Mouse (Mus musculus) kidney, postnatal 10 days (tissue): Measurements from ENCODE around the gene Cln5.

Experiments
- DNase-seq: peaks from one replicate; pipeline ENCODE4 v3.0.0; 2021; ENCODE audit warnings: mixed read lengths

Gene Cln5

DNA sequence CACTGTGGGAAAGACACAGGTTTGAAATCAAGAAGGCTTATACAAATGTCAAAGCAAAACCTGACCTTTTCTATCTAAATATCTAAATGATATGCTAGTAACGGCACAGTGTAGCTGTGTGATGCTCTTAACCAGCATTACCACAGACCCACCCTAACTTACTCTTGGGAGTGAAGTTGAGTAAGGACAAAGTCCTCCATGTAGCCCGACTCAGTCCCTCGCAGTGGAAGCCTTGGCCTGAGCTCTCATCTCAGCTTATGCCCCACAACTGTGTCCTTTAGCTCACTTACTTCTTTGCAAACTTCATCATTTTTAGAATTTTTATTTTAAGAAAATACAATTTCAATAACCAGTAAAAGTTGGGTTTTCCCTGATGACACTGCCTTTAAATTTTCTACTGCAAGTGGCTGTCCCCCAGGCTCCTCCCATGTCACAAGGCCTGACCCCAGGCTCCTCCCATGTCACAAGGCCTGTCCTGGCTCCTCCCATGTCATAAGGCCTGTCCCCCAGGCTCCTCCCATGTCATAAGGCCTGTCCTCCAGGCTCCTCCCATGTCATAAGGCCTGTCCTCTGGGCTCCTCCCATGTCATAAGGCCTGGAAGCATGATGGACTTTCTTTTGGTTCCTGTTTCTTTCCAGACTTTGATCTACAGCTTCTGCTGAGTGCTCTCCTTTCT is 45.1 kb downstream of the Cln5 start:
- no peak for DNase-seq

DNA sequence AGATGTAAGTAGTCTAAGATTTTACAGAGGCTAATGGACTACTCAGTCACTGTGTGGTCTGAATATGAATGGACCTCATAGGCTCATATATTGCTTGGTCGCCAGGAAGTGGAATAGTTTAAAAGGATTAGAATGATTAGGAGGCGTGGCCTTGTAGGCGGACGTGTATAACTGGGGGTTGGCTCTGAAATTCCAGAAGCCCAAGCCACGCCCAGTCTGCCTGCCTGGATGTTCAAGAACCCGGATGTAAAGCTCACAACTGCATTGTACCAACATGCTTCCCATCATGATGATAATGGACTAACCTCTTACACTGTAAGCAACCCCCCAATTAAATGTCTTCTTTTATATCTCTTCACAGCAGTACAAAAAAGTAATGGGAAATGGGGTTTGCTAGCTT is 55.7 kb downstream of the Cln5 start:
- no peak for DNase-seq
